Mouse (Mus musculus) liver, embryonic 12.5 days (tissue): Measurements from ENCODE around the gene Lekr1. TPM values are rescaled to one million over a fixed set of nuclear protein-coding genes. Genes with fewer than 3 reads are reported as not detected.

Experiments
- ATAC-seq: fragments of 200-750 bp; cut with Nextera tagmentation; 2 replicates; pipeline ENCODE4 v1.8.0; 2017; ENCODE audit warnings: moderate number of reproducible peaks, mild to moderate bottlenecking, moderate library complexity
- H3K27ac ChIP-seq: fragments of 300-500 bp; sonication (generic); 2 replicates; pipeline ENCODE4 v1.5.1; 2016; ENCODE audit warnings: mild to moderate bottlenecking
- H3K27me3 ChIP-seq: fragments of 300-500 bp; sonication (generic); replicated peaks from 2 replicates; pipeline ENCODE4 v1.6.1; 2016; ENCODE audit warnings: mild to moderate bottlenecking, moderate library complexity
- H3K36me3 ChIP-seq: fragments of 300-500 bp; sonication (generic); 2 replicates; pipeline ENCODE4 v1.6.1; 2016; ENCODE audit warnings: mild to moderate bottlenecking, moderate library complexity
- H3K4me1 ChIP-seq: fragments of 300-500 bp; sonication (generic); 2 replicates; pipeline ENCODE4 v1.6.1; 2016
- H3K4me2 ChIP-seq: fragments of 300-500 bp; sonication (generic); 2 replicates; pipeline ENCODE4 v1.6.1; 2016; ENCODE audit warnings: mild to moderate bottlenecking, moderate library complexity
- H3K4me3 ChIP-seq: fragments of 300-500 bp; sonication (generic); 2 replicates; pipeline ENCODE4 v1.5.1; 2016; ENCODE audit warnings: mild to moderate bottlenecking, moderate library complexity
- H3K9ac ChIP-seq: fragments of 300-500 bp; sonication (generic); 2 replicates; pipeline ENCODE4 v1.6.1; 2016; ENCODE audit warnings: mild to moderate bottlenecking, moderate library complexity
- H3K9me3 ChIP-seq: fragments of 300-500 bp; sonication (generic); replicated peaks from 2 replicates; pipeline ENCODE4 v1.6.1; 2016; ENCODE audit warnings: mild to moderate bottlenecking, moderate library complexity
- WGBS: fragments of 180-500 bp; shearing (Covaris S2); methylation state at CpG from one replicate; pipeline ENCODE4 v1.1.7; 2016; ENCODE audit not compliant: insufficient replicate concordance; 5-methylcytosine and 5-hydroxymethylcytosine counted together
- polyA plus RNA-seq: library from polyadenylated mRNA; unstranded; fragments of >200 nt; fragmentation: Nextera tagmentation; extraction: Ambion mirVana; gene quantifications from 2 replicates; pipeline ENCODE4 v1.2.1, GENCODE M21; 2016

The Lekr1 gene
- polyA plus RNA-seq, 1 experiment from 2014 or later: 1.9 TPM

- Histone ChIP-seq H3K27me3 (no peaks in the 10 kb centered on the region), H3K4me3 (no peak overlapping the region), H3K36me3 (no peaks in the 10 kb centered on the region), H3K9me3 (no peaks in the 10 kb centered on the region), H3K4me2 (no peak overlapping the region), H3K27ac (no peak overlapping the region), H3K9ac (no peak overlapping the region), H3K4me1 (no peaks in the 10 kb centered on the region)
- WGBS: 72% methylated on average over 4 of the region's 4 CpGs
- ATAC-seq: no peak
Measured at GRCm38 (mm10) chr3:65793561-65793960, 127.5 kb downstream of the Lekr1 start.

DNA sequence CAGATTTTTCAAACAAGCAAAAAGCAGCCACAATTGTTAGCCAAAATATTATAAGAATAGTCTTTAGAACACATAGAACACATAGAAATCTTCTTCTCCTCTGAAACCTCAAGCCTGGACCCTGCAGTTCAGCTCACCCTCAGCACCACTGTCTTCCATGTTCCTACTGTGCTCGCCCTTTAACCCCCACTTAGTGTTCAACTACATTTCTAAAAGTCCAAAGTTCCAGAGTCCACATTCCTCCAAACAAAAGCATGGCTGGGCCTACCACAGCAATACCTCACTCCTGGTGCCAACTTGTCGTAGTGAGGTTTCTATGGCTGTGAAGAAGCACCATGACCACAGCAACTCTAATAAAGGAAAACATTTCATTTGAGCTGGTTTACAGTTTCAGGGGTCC is 128.7 kb downstream of the Lekr1 start:
- H3K36me3 ChIP-seq: no peaks in the 10 kb centered on the region
- no peaks in the 10 kb centered on the region for H3K27me3 ChIP-seq
- H3K4me2 ChIP-seq: no peak overlapping the region
- no peak for ATAC-seq
- no peak overlapping the region for H3K9ac ChIP-seq
- no peaks in the 10 kb centered on the region for H3K9me3 ChIP-seq
- WGBS: 65% methylated on average over 2 of the region's 2 CpGs
- H3K4me3 ChIP-seq: no peak overlapping the region
- no peaks in the 10 kb centered on the region for H3K4me1 ChIP-seq
- no peak overlapping the region for H3K27ac ChIP-seq

DNA sequence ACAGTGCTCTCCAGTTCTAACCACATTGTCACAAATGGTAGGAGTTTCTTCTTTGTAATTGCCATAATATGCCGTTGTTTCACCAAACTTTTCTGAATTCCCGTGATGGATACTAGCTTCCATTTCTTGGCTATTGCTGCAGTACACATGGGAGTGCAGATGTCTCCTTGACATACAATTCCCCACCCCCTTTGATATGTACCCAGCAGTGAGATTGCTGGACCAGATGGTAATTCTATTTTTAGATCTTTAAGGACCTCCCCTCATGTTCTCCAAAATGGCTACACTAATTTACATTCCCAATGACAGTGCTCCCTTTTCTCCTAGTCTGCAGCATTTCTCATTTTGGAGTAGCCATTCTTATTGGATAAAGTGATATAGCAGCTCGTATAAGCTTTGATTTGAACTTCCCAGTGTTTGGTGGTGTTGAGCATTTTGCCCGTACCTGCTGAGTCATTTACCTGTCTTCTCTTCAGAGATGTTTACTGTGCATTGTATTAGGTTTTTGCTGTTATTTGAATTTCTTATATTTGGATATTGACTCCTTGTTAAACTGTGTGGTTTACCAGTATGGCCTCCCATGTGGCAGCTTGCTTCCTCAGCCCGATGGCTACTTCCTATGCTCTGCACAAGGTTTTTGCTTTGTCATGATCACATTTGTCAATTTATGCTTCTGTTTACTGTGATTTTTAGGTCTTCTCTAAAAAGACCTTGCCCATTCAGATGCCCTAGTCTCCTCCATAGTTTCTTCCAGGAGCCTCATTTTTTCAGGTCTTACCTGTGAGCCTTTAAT is 131.5 kb downstream of the Lekr1 start:
- no peak overlapping the region for H3K4me3 ChIP-seq
- ATAC-seq: no peak
- H3K36me3 ChIP-seq: no peaks in the 10 kb centered on the region
- no peaks in the 10 kb centered on the region for H3K4me1 ChIP-seq
- no peaks in the 10 kb centered on the region for H3K9me3 ChIP-seq
- 73% methylated on average over 5 of the region's 5 CpGs for WGBS
- H3K9ac ChIP-seq: no peak overlapping the region
- no peak overlapping the region for H3K27ac ChIP-seq
- H3K4me2 ChIP-seq: no peak overlapping the region
- no peaks in the 10 kb centered on the region for H3K27me3 ChIP-seq

- Histone ChIP-seq H3K4me2 (no peak overlapping the region), H3K27me3 (no peaks in the 10 kb centered on the region), H3K4me3 (no peak overlapping the region), H3K9me3 (no peaks in the 10 kb centered on the region), H3K4me1 (no peaks in the 10 kb centered on the region), H3K27ac (no peak overlapping the region), H3K36me3 (no peaks in the 10 kb centered on the region), H3K9ac (no peak overlapping the region)
- ATAC-seq: no peak
- 58% methylated on average over 4 of the region's 4 CpGs for WGBS
Measured at GRCm38 (mm10) chr3:65800962-65801361, 134.9 kb downstream of the Lekr1 start.

DNA sequence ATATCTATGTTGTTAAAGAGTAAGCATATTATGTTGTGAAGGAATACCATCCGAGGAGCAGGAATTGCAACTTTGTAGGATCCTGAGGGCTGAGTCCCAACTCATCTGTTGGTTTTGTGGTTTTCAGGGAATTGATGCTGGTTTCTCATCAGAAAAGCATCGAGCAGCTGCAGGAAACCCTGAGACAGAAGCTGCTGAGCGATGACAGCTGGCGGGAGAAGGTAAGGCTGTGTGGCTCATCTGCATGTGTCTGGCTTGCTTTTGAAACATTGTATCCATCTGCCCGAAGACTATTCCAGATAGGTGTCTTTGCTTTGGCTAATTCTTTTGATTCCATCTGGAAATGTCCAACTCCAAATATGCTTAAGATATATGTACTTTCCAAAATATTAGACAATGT is 136.2 kb downstream of the Lekr1 start:
- Histone ChIP-seq H3K9me3 (no peaks in the 10 kb centered on the region), H3K4me1 (no peaks in the 10 kb centered on the region), H3K36me3 (no peaks in the 10 kb centered on the region), H3K9ac (no peak overlapping the region), H3K27ac (no peak overlapping the region), H3K4me3 (no peak overlapping the region), H3K4me2 (no peak overlapping the region), H3K27me3 (no peaks in the 10 kb centered on the region)
- ATAC-seq: no peak
- WGBS: 64% methylated on average over 5 of the region's 5 CpGs

DNA sequence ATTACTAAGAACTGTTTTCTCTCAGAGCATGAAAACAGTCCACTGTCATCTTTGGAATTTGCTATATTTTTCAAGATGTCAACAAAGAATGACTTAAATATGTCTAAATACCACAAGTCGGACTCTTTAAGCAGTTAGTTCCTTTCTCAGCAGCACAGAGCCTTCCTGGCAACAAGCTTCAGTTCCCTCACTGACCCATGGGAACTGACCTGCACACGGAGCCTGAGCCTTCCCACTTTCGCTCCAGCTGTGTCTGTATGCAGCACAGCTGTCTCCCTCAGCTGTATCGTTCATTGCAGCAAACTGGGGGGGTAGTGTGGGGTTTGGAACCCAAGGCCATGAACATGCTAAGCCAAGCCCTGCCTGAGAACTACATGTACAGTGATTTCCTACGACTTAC is 136.8 kb downstream of the Lekr1 start:
- no peak for ATAC-seq
- H3K4me1 ChIP-seq: no peaks in the 10 kb centered on the region
- no peak overlapping the region for H3K4me3 ChIP-seq
- H3K27me3 ChIP-seq: no peaks in the 10 kb centered on the region
- H3K4me2 ChIP-seq: no peak overlapping the region
- no peaks in the 10 kb centered on the region for H3K36me3 ChIP-seq
- WGBS: 58% methylated on average over 5 of the region's 5 CpGs
- no peak overlapping the region for H3K27ac ChIP-seq
- no peaks in the 10 kb centered on the region for H3K9me3 ChIP-seq
- no peak overlapping the region for H3K9ac ChIP-seq

DNA sequence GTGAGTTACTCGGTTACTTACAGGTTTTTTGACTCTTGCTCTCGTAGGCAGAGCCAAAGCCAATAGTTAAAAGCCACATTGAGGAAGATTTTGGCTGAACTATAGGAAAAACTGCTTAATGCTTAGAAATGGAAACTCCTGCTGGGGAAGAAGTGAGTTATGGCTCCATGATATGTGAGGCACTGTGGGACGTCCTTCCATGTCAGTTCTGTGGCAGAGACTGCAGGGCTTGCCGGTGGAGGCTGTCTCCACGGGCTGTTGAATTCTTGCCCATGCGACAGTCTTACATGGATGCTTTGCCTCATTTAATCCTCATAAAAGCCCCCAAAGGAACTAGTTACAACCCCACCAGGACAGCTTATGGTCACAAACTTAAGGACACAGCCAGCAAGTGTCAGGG is 148.9 kb downstream of the Lekr1 start:
- no peak for ATAC-seq
- no peak overlapping the region for H3K4me3 ChIP-seq
- H3K9me3 ChIP-seq: no peaks in the 10 kb centered on the region
- no peaks in the 10 kb centered on the region for H3K27me3 ChIP-seq
- 68% methylated on average over 6 of the region's 6 CpGs for WGBS
- H3K27ac ChIP-seq: no peak overlapping the region
- H3K36me3 ChIP-seq: no peaks in the 10 kb centered on the region
- no peaks in the 10 kb centered on the region for H3K4me1 ChIP-seq
- no peak overlapping the region for H3K4me2 ChIP-seq
- no peak overlapping the region for H3K9ac ChIP-seq

DNA sequence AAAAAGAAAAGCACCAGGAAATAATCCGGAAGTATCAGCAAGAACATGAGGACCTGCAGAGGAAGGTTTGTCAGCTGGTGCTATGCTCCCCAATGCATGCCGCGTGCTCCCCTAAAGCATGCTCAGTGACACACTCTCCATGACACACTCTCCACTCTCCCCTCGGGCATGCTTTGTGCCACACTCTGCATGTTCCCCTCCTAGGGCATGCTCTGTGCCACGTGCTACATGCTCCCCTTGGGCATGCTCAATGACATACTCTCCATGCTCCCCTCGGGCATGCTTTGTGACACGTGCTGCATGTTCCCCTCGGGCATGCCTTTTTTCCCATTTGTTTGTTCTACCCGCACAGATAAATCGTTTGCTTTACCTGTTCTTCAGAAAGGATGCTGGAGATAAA is 150.0 kb downstream of the Lekr1 start:
- no peaks in the 10 kb centered on the region for H3K27me3 ChIP-seq
- no peak for ATAC-seq
- no peak overlapping the region for H3K4me3 ChIP-seq
- no peak overlapping the region for H3K9ac ChIP-seq
- H3K27ac ChIP-seq: no peak overlapping the region
- H3K4me1 ChIP-seq: no peaks in the 10 kb centered on the region
- no peaks in the 10 kb centered on the region for H3K9me3 ChIP-seq
- WGBS: 71% methylated on average over 10 of the region's 10 CpGs
- H3K36me3 ChIP-seq: no peaks in the 10 kb centered on the region
- no peak overlapping the region for H3K4me2 ChIP-seq

DNA sequence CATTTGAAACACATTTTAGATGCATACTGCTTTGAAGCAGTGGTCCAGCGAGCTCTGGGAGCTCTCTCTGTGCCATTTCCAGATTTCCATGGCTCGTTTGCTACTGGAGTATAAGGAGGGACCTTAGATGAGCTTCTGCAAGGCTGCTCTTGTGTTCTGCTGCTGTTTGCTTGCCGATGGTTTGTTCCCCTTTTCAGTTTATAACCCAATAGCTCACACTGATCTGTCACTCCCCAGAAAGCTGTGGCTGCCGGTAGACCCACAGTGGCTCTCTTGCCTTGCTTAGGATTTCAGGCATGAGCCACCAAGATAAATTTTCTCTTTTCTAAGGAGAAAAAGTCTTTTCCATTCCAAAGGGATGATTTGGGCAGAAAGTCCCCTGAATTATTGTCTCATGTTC is 152.6 kb downstream of the Lekr1 start:
- ATAC-seq: no peak
- Histone ChIP-seq H3K9ac (no peak overlapping the region), H3K27ac (no peak overlapping the region), H3K4me1 (no peaks in the 10 kb centered on the region), H3K27me3 (no peaks in the 10 kb centered on the region), H3K4me3 (no peak overlapping the region), H3K9me3 (no peaks in the 10 kb centered on the region), H3K36me3 (no peaks in the 10 kb centered on the region), H3K4me2 (no peak overlapping the region)
- 48% methylated on average over 4 of the region's 4 CpGs for WGBS

DNA sequence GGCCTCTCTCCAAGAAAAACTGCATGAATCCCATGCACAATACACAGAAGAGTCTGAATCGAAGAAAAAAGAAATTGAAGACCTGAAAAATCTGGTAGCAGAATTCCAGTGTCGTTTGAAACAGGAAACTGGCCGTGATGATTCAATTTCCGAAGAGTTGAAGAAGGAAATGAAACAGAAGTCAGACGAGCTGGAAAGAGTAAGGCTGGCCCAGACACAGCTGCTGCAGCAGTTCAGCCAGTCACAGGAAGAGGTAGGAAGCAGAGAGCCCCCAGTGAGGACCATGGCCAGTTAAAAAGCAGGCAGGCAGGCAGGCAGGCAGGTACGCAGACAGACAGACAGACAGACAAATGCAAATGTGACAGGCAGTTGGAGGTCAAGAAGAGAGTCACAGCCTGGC is 153.8 kb downstream of the Lekr1 start:
- Histone ChIP-seq H3K27me3 (no peaks in the 10 kb centered on the region), H3K4me1 (no peaks in the 10 kb centered on the region), H3K4me3 (no peak overlapping the region), H3K36me3 (no peaks in the 10 kb centered on the region), H3K9me3 (no peaks in the 10 kb centered on the region), H3K27ac (no peak overlapping the region), H3K9ac (no peak overlapping the region), H3K4me2 (no peak overlapping the region)
- WGBS: 37% methylated on average over 6 of the region's 6 CpGs
- ATAC-seq: no peak

- Histone ChIP-seq H3K9me3 (no peaks in the 10 kb centered on the region), H3K4me3 (no peak overlapping the region), H3K36me3 (no peaks in the 10 kb centered on the region), H3K4me2 (no peak overlapping the region), H3K27me3 (no peaks in the 10 kb centered on the region), H3K9ac (no peak overlapping the region), H3K27ac (no peak overlapping the region), H3K4me1 (no peaks in the 10 kb centered on the region)
- 51% methylated on average over 3 of the region's 3 CpGs for WGBS
- ATAC-seq: no peak
Measured at GRCm38 (mm10) chr3:65824886-65825285, 158.9 kb downstream of the Lekr1 start.

GRCm38 (mm10) chr3:65826716-65827115 is 160.7 kb downstream of the Lekr1 start:
- H3K9me3 ChIP-seq: no peaks in the 10 kb centered on the region
- no peaks in the 10 kb centered on the region for H3K36me3 ChIP-seq
- H3K9ac ChIP-seq: no peak overlapping the region
- H3K4me2 ChIP-seq: no peak overlapping the region
- H3K4me1 ChIP-seq: no peaks in the 10 kb centered on the region
- no peaks in the 10 kb centered on the region for H3K27me3 ChIP-seq
- no peak overlapping the region for H3K27ac ChIP-seq
- no peak for ATAC-seq
- WGBS: 66% methylated on average over 6 of the region's 6 CpGs
- no peak overlapping the region for H3K4me3 ChIP-seq

DNA sequence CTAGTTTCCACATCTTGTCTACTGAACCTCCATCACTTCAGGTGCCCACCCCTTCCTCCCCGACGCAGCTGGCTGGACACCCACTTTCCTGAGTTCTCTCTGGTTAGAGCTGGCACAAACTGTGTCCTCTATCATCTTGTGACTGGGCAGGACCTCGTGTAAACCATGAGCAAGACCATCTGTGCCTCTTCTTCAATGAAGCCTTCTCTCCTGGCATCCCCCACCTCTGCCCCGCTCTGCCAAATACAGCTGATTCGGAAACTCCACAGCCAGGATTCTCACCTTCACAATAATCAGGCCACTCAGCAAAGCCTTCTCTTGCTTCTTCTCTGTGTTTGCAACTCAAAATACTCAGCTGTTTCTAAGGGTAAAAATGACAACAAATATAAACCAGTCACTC is 161.4 kb downstream of the Lekr1 start:
- H3K27ac ChIP-seq: no peak overlapping the region
- H3K36me3 ChIP-seq: no peaks in the 10 kb centered on the region
- H3K9me3 ChIP-seq: no peaks in the 10 kb centered on the region
- ATAC-seq: no peak
- H3K4me2 ChIP-seq: no peak overlapping the region
- no peaks in the 10 kb centered on the region for H3K4me1 ChIP-seq
- no peak overlapping the region for H3K9ac ChIP-seq
- WGBS: 65% methylated on average over 5 of the region's 5 CpGs
- H3K27me3 ChIP-seq: no peaks in the 10 kb centered on the region
- H3K4me3 ChIP-seq: no peak overlapping the region
